Mouse (Mus musculus): ENCODE data around the gene Ackr2. TPM values are rescaled to one million over a fixed set of nuclear protein-coding genes. Genes with fewer than 3 reads are reported as not detected.

Gene Ackr2
- polyA plus RNA-seq, 1 experiment from 2014 or later, result 0.32 TPM

- WGBS, result 74% methylated on average over 4 of the region's 4 CpGs
- Histone ChIP-seq H3K27ac (ENCODE audit: low read length) (no peak overlapping the region), H3K4me1 (ENCODE audit: control insufficient read depth, insufficient read depth, low read length) (no peaks in the 10 kb centered on the region), H3K4me3 (ENCODE audit: low read depth, low read length) (no peak overlapping the region), H3K9me3 (ENCODE audit: control insufficient read depth, low read depth, low read length) (no peaks in the 10 kb centered on the region), H3K4me2 (replicated peaks; ENCODE audit: low read depth, low read length) (no peak overlapping the region), H3K9ac (replicated peaks; ENCODE audit: low read depth, low read length) (no peak overlapping the region), H3K27me3 (ENCODE audit: control insufficient read depth, insufficient read depth, low read length) (no peaks in the 10 kb centered on the region), H3K36me3 (ENCODE audit: control insufficient read depth, insufficient read depth, low read length) (no peaks in the 10 kb centered on the region)
- no peak for ATAC-seq (ENCODE audit: insufficient number of reproducible peaks, insufficient read depth, low FRiP score, low read depth)
Measured at GRCm38 (mm10) chr9:121905556-121906185, 7.5 kb downstream of the Ackr2 start.

GRCm38 (mm10) chr9:121906456-121906855 is 8.3 kb downstream of the Ackr2 start:
- ATAC-seq (ENCODE audit: insufficient number of reproducible peaks, insufficient read depth, low FRiP score, low read depth), result no peak
- H3K9ac ChIP-seq (replicated peaks; ENCODE audit: low read depth, low read length), result no peak overlapping the region
- H3K27me3 ChIP-seq (ENCODE audit: control insufficient read depth, insufficient read depth, low read length), result no peaks in the 10 kb centered on the region
- no peaks in the 10 kb centered on the region for H3K9me3 ChIP-seq (ENCODE audit: control insufficient read depth, low read depth, low read length)
- no peaks in the 10 kb centered on the region for H3K4me1 ChIP-seq (ENCODE audit: control insufficient read depth, insufficient read depth, low read length)
- no peaks in the 10 kb centered on the region for H3K36me3 ChIP-seq (ENCODE audit: control insufficient read depth, insufficient read depth, low read length)
- H3K4me2 ChIP-seq (replicated peaks; ENCODE audit: low read depth, low read length), result no peak overlapping the region
- no peak overlapping the region for H3K27ac ChIP-seq (ENCODE audit: low read length)
- WGBS, result 83% methylated on average over 5 of the region's 5 CpGs
- H3K4me3 ChIP-seq (ENCODE audit: low read depth, low read length), result no peak overlapping the region

GRCm38 (mm10) chr9:121907356-121908070 is 9.4 kb downstream of the Ackr2 start:
- H3K4me3 ChIP-seq (ENCODE audit: low read depth, low read length), result no peak overlapping the region
- no peaks in the 10 kb centered on the region for H3K36me3 ChIP-seq (ENCODE audit: control insufficient read depth, insufficient read depth, low read length)
- H3K9ac ChIP-seq (replicated peaks; ENCODE audit: low read depth, low read length), result no peak overlapping the region
- no peak for ATAC-seq (ENCODE audit: insufficient number of reproducible peaks, insufficient read depth, low FRiP score, low read depth)
- no peaks in the 10 kb centered on the region for H3K27me3 ChIP-seq (ENCODE audit: control insufficient read depth, insufficient read depth, low read length)
- no peaks in the 10 kb centered on the region for H3K4me1 ChIP-seq (ENCODE audit: control insufficient read depth, insufficient read depth, low read length)
- no peak overlapping the region for H3K27ac ChIP-seq (ENCODE audit: low read length)
- WGBS, result 70% methylated on average over 10 of the region's 10 CpGs
- H3K9me3 ChIP-seq (ENCODE audit: control insufficient read depth, low read depth, low read length), result no peaks in the 10 kb centered on the region
- no peak overlapping the region for H3K4me2 ChIP-seq (replicated peaks; ENCODE audit: low read depth, low read length)

DNA sequence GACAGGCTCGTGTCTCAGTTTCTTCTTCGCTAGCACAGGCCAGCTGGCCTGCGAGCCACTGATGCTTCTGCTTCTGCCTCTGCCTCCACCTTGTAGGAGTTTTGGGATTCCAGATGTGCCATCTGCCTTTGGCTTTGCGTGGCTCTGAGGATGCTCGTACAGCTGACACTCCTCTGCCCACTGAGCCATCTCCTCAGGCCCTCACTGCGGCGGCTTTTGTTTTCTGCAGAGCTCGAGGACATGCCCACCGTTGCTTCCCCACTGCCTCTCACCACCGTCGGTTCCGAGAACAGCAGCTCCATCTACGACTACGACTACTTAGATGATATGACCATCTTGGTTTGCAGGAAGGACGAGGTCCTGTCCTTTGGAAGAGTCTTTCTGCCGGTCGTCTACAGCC is 10.2 kb downstream of the Ackr2 start:
- no peak for ATAC-seq (ENCODE audit: insufficient number of reproducible peaks, insufficient read depth, low FRiP score, low read depth)
- Histone ChIP-seq H3K27me3 (ENCODE audit: control insufficient read depth, insufficient read depth, low read length) (no peaks in the 10 kb centered on the region), H3K4me3 (ENCODE audit: low read depth, low read length) (no peak overlapping the region), H3K9me3 (ENCODE audit: control insufficient read depth, low read depth, low read length) (no peaks in the 10 kb centered on the region), H3K36me3 (ENCODE audit: control insufficient read depth, insufficient read depth, low read length) (no peaks in the 10 kb centered on the region), H3K4me2 (replicated peaks; ENCODE audit: low read depth, low read length) (no peak overlapping the region), H3K9ac (replicated peaks; ENCODE audit: low read depth, low read length) (no peak overlapping the region), H3K27ac (ENCODE audit: low read length) (no peak overlapping the region), H3K4me1 (ENCODE audit: control insufficient read depth, insufficient read depth, low read length) (no peaks in the 10 kb centered on the region)
- 91% methylated on average over 17 of the region's 17 CpGs for WGBS

DNA sequence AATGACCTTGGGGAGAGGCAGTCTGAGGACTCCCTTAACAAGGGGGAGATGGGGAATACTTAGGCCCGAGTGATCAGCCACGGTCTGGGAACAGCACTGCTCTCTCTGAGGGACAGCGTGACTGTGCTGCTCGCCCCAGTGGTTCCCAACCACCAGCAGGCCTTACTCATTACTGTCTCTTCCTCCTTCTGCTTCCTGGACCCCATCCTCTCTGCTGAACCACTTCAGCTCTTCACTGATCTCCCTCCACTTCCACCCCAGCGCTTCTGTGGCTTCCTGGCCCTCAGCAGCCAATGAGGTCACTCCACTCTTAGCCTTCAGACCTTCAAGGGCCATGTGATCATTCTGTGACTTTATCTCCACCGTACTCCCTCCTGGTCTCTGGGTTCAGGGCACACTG is 11.5 kb downstream of the Ackr2 start:
- WGBS, result 76% methylated on average over 6 of the region's 6 CpGs
- Histone ChIP-seq H3K27ac (ENCODE audit: low read length) (no peak overlapping the region), H3K4me2 (replicated peaks; ENCODE audit: low read depth, low read length) (no peak overlapping the region), H3K4me3 (ENCODE audit: low read depth, low read length) (no peak overlapping the region), H3K36me3 (ENCODE audit: control insufficient read depth, insufficient read depth, low read length) (no peaks in the 10 kb centered on the region), H3K9me3 (ENCODE audit: control insufficient read depth, low read depth, low read length) (no peaks in the 10 kb centered on the region), H3K4me1 (ENCODE audit: control insufficient read depth, insufficient read depth, low read length) (no peaks in the 10 kb centered on the region), H3K27me3 (ENCODE audit: control insufficient read depth, insufficient read depth, low read length) (no peaks in the 10 kb centered on the region), H3K9ac (replicated peaks; ENCODE audit: low read depth, low read length) (no peak overlapping the region)
- no peak for ATAC-seq (ENCODE audit: insufficient number of reproducible peaks, insufficient read depth, low FRiP score, low read depth)

DNA sequence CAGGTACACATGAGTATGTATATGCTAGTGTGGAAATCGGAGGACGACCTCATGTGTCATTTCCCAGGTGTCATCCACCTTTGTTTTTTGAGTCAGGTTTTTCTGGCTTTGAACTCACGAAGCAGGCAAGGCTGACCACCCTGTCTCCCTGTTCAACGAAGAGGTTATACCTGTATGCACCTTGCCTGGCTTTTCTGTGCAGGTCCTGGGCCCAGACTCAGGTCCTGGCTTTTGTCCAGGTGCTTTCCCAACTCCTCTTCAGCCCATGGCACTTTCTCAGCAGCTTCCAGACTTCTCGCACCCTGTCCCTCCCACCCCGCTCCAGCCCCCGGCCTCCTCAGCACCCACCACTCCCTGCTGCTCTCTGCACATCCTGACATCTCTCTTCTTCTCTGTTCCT is 13.0 kb downstream of the Ackr2 start:
- H3K9me3 ChIP-seq (ENCODE audit: control insufficient read depth, low read depth, low read length), result no peaks in the 10 kb centered on the region
- H3K4me2 ChIP-seq (replicated peaks; ENCODE audit: low read depth, low read length), result no peak overlapping the region
- no peak overlapping the region for H3K4me3 ChIP-seq (ENCODE audit: low read depth, low read length)
- H3K36me3 ChIP-seq (ENCODE audit: control insufficient read depth, insufficient read depth, low read length), result no peaks in the 10 kb centered on the region
- no peaks in the 10 kb centered on the region for H3K4me1 ChIP-seq (ENCODE audit: control insufficient read depth, insufficient read depth, low read length)
- H3K27me3 ChIP-seq (ENCODE audit: control insufficient read depth, insufficient read depth, low read length), result no peaks in the 10 kb centered on the region
- no peak overlapping the region for H3K27ac ChIP-seq (ENCODE audit: low read length)
- H3K9ac ChIP-seq (replicated peaks; ENCODE audit: low read depth, low read length), result no peak overlapping the region
- no peak for ATAC-seq (ENCODE audit: insufficient number of reproducible peaks, insufficient read depth, low FRiP score, low read depth)
- 92% methylated on average over 7 of the region's 7 CpGs for WGBS

- H3K4me2 ChIP-seq (replicated peaks; ENCODE audit: low read depth, low read length), result no peak overlapping the region
- 91% methylated on average over 4 of the region's 4 CpGs for WGBS
- no peak for ATAC-seq (ENCODE audit: insufficient number of reproducible peaks, insufficient read depth, low FRiP score, low read depth)
- no peak overlapping the region for H3K27ac ChIP-seq (ENCODE audit: low read length)
- H3K36me3 ChIP-seq (ENCODE audit: control insufficient read depth, insufficient read depth, low read length), result no peaks in the 10 kb centered on the region
- H3K4me3 ChIP-seq (ENCODE audit: low read depth, low read length), result no peak overlapping the region
- no peaks in the 10 kb centered on the region for H3K9me3 ChIP-seq (ENCODE audit: control insufficient read depth, low read depth, low read length)
- no peaks in the 10 kb centered on the region for H3K27me3 ChIP-seq (ENCODE audit: control insufficient read depth, insufficient read depth, low read length)
- H3K9ac ChIP-seq (replicated peaks; ENCODE audit: low read depth, low read length), result no peak overlapping the region
- H3K4me1 ChIP-seq (ENCODE audit: control insufficient read depth, insufficient read depth, low read length), result no peaks in the 10 kb centered on the region
Measured at GRCm38 (mm10) chr9:121912786-121913185, 14.6 kb downstream of the Ackr2 start.

DNA sequence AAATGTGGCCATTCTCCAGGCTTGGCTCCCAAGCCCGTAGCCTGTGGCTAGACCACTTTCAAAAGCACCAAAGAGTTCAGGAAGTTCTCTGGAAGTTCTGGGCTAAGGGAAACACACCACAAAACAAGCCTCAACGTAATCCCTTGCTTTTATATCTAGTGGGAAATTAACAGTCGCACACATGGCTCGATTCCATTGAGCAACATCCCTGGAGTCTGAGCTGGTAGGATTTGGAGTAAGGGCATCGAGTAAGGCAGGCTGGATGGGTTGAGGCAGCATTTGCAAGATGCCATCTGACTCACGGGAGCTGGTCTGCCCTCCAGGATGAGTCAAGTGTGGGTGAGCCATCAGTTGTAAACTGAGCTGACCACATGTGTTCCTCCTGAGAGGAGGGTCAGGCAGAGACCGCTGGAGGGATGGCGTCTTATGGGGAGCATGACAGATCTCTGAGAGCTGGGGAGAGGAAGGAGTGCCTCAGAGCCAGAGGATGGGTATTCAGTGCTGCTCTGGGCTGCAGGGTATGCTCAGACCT is 16.1 kb downstream of the Ackr2 start:
- Histone ChIP-seq H3K4me3 (ENCODE audit: low read depth, low read length) (no peak overlapping the region), H3K27me3 (ENCODE audit: control insufficient read depth, insufficient read depth, low read length) (no peaks in the 10 kb centered on the region), H3K4me2 (replicated peaks; ENCODE audit: low read depth, low read length) (no peak overlapping the region), H3K27ac (ENCODE audit: low read length) (no peak overlapping the region), H3K9me3 (ENCODE audit: control insufficient read depth, low read depth, low read length) (no peaks in the 10 kb centered on the region), H3K36me3 (ENCODE audit: control insufficient read depth, insufficient read depth, low read length) (no peaks in the 10 kb centered on the region), H3K9ac (replicated peaks; ENCODE audit: low read depth, low read length) (no peak overlapping the region), H3K4me1 (ENCODE audit: control insufficient read depth, insufficient read depth, low read length) (no peaks in the 10 kb centered on the region)
- 77% methylated on average over 8 of the region's 8 CpGs for WGBS
- ATAC-seq (ENCODE audit: insufficient number of reproducible peaks, insufficient read depth, low FRiP score, low read depth), result no peak
